Mouse (Mus musculus): ENCODE measurements around the gene Cd274.
A peak's percentile ranks its signal among the peaks of the same experiment; 100 is the strongest.
"Not testable (repeated sequence)": the region's sequence is repeated elsewhere in the genome, so short reads cannot be mapped to it uniquely, and the experiment has no call there.

Gene Cd274

GRCm38 (mm10) chr19:29399786-29400185 lies 32.5 kb downstream of the Cd274 start:
- no peak for DNase-seq

GRCm38 (mm10) chr19:29400466-29400865 lies 33.2 kb downstream of the Cd274 start:
- no peak for DNase-seq

GRCm38 (mm10) chr19:29402621-29403020 lies 35.4 kb downstream of the Cd274 start:
- no peak for DNase-seq

GRCm38 (mm10) chr19:29403251-29403650 lies 36.0 kb downstream of the Cd274 start:
- DNase-seq: no peak

- DNase-seq: no peak
Observed at GRCm38 (mm10) chr19:29405388-29405787, 38.1 kb downstream of the Cd274 start.

GRCm38 (mm10) chr19:29406042-29407017 lies 39.1 kb downstream of the Cd274 start:
- no peak for DNase-seq

- DNase-seq: no peak
Observed at GRCm38 (mm10) chr19:29410619-29411018, 43.4 kb downstream of the Cd274 start, which contains the start of gene Pdcd1lg2. Gene Pdcd1lg2, plus strand, starts transcription at chr19:29410919.

- no peak for DNase-seq
Observed at GRCm38 (mm10) chr19:29412476-29413420, 45.5 kb downstream of the Cd274 start.

- DNase-seq: no peak
Observed at GRCm38 (mm10) chr19:29414513-29414912, 47.3 kb downstream of the Cd274 start.

GRCm38 (mm10) chr19:29414917-29415316 lies 47.7 kb downstream of the Cd274 start:
- not testable (repeated sequence) for DNase-seq

- DNase-seq: no peak
Observed at GRCm38 (mm10) chr19:29416393-29416902, 49.2 kb downstream of the Cd274 start.

GRCm38 (mm10) chr19:29417188-29417587 lies 49.9 kb downstream of the Cd274 start:
- DNase-seq: no peak

- DNase-seq: no peak
Observed at GRCm38 (mm10) chr19:29417894-29418293, 50.6 kb downstream of the Cd274 start.

- DNase-seq: peak; percentile 16
Observed at GRCm38 (mm10) chr19:29418661-29419115, 51.4 kb downstream of the Cd274 start.

- DNase-seq: no peak
Observed at GRCm38 (mm10) chr19:29419506-29419905, 52.3 kb downstream of the Cd274 start.

GRCm38 (mm10) chr19:29419946-29420345 lies 52.7 kb downstream of the Cd274 start:
- DNase-seq: no peak

GRCm38 (mm10) chr19:29420397-29420796 lies 53.1 kb downstream of the Cd274 start:
- DNase-seq: no peak

GRCm38 (mm10) chr19:29422013-29422645 lies 54.9 kb downstream of the Cd274 start:
- no peak for DNase-seq

GRCm38 (mm10) chr19:29422796-29423195 lies 55.5 kb downstream of the Cd274 start:
- DNase-seq: no peak

GRCm38 (mm10) chr19:29430516-29430915 lies 63.3 kb downstream of the Cd274 start:
- no peak for DNase-seq

- DNase-seq: no peak
Observed at GRCm38 (mm10) chr19:29430953-29431352, 63.7 kb downstream of the Cd274 start.

GRCm38 (mm10) chr19:29436793-29437479 lies 69.7 kb downstream of the Cd274 start:
- no peak for DNase-seq

Measured in kidney, adult 9 months (tissue).